ENCODE assay signal across 11 mouse cellular contexts in the genomic region with DNA sequence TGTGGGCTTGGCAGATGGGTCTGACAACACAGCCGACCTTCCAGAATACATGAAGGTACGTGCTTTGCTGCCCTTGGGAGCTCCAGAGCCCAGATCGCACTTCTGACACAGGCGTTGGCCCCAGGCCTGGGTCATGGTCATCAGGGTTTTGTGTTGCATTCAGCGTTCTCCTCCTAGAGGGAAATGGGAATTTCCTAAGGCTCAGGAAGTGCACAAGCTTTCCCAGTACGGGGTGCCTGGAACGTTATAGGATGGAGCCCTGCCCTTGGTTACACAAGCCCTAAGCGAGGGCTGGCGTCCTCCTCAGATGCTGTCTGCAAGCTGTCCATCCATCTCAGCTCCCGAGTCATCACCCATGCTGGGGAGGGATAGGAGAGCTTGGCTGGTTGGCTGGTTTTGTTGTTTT. TPM values are rescaled to one million over a fixed set of nuclear protein-coding genes. Genes with fewer than 3 reads are reported as not detected.
DNase-seq lines count a peak whose midpoint lies in the region; ATAC-seq and TF ChIP-seq lines count a peak whose summit lies in the region.
"Had no signal": no experiment of that assay in that cellular context is flagged by ENCODE, and none has a peak within 500 bp of the region (broad histone marks: within the 10 kb centered on the region; RNA-seq: fewer than 3 reads in every experiment).

No protein-coding gene starts in this region.

- 57% methylated on average over 10 of the region's 10 CpGs for WGBS in liver, adult 2 months
- 73% methylated on average over 10 of the region's 10 CpGs for WGBS in liver, embryonic 11.5 days

- peaks cover 2% of the 10 kb centered on the region; the same call in 1 of the 2 replicates for H3K36me3 ChIP-seq in liver, adult 2 months (ENCODE audit: control insufficient read depth, insufficient read depth, low read length)
- H3K36me3 ChIP-seq in liver, embryonic 11.5 days (ENCODE audit: control insufficient read depth, insufficient read depth, low read length), result no peaks in the 10 kb centered on the region

- TF ChIP-seq POLR2A in liver, adult 2 months (IDR thresholded peaks at IDR 0.05; ENCODE audit: extremely low read depth, insufficient read depth, low read length), result no peak

- peak overlapping the region; percentile 14 for H3K27ac ChIP-seq in liver, adult 2 months (replicated peaks; ENCODE audit: insufficient read depth, low read depth, low read length)
- no peak overlapping the region for H3K27ac ChIP-seq in liver, embryonic 11.5 days (ENCODE audit: low read depth, low read length)
- H3K27ac ChIP-seq: forebrain, embryonic 15.5 days; neural tube, embryonic 12.5 days had no signal

- H3K9me3 ChIP-seq in liver, embryonic 11.5 days (ENCODE audit: control insufficient read depth, low read length), result no peaks in the 10 kb centered on the region
- H3K9me3 ChIP-seq: forebrain, embryonic 15.5 days; neural tube, embryonic 12.5 days had no signal

- H3K4me2 ChIP-seq in liver, embryonic 11.5 days, result no peak overlapping the region
- H3K4me2 ChIP-seq: forebrain, embryonic 15.5 days; neural tube, embryonic 12.5 days had no signal

- H3K4me3 ChIP-seq in liver, adult 2 months (ENCODE audit: insufficient read depth, low read depth, low read length), result no peak overlapping the region
- H3K4me3 ChIP-seq in liver, embryonic 11.5 days (ENCODE audit: low read depth, low read length), result no peak overlapping the region
- H3K4me3 ChIP-seq: forebrain, embryonic 15.5 days; neural tube, embryonic 12.5 days had no signal

- no peak for ATAC-seq in liver, embryonic 11.5 days (replicated peaks; ENCODE audit: low FRiP score)
- no peak for ATAC-seq in erythroblast, adult 5-6 weeks (replicated peaks; ENCODE audit: low FRiP score, poor library complexity, severe bottlenecking)
- ATAC-seq: forebrain, embryonic 15.5 days had no signal

- H3K4me1 ChIP-seq in liver, adult 2 months (ENCODE audit: control insufficient read depth, insufficient read depth, low read length), result peaks cover 46% of the 10 kb centered on the region
- H3K4me1 ChIP-seq in liver, embryonic 11.5 days (replicated peaks; ENCODE audit: control insufficient read depth, insufficient read depth, low read length), result peaks cover 23% of the 10 kb centered on the region

- no peak for TF ChIP-seq CTCF in liver, adult 2 months (IDR thresholded peaks at IDR 0.05; ENCODE audit: low read depth, low read length)

- no peak overlapping the region for H3K9ac ChIP-seq in liver, adult 2 months (ENCODE audit: low read depth, low read length)
- H3K9ac ChIP-seq in liver, embryonic 11.5 days (ENCODE audit: low read depth, low read length), result no peak overlapping the region
- H3K9ac ChIP-seq: forebrain, embryonic 15.5 days; neural tube, embryonic 12.5 days had no signal

- no peaks in the 10 kb centered on the region for H3K27me3 ChIP-seq in liver, adult 2 months (ENCODE audit: control insufficient read depth, insufficient read depth, low read length)
- H3K27me3 ChIP-seq in liver, embryonic 11.5 days (replicated peaks; ENCODE audit: control insufficient read depth, insufficient read depth, low read length), result no peaks in the 10 kb centered on the region
- H3K27me3 ChIP-seq: forebrain, embryonic 15.5 days; neural tube, embryonic 12.5 days had no signal

- DNase-seq in adrenal gland, adult (ENCODE audit: inconsistent age in 2 of 2, low spot score in 1 of 2), result peak; percentile 66 to 87
- no peak for DNase-seq in adrenal gland, postnatal 4 days (ENCODE audit: low spot score in 2 of 2)
- no peak for DNase-seq in liver, adult 2 months (ENCODE audit: extremely low read depth, low read depth, low spot score)
- no peak for DNase-seq in liver, embryonic 11.5 days (ENCODE audit: low spot score)
- DNase-seq in gastrocnemius, postnatal 10 days, result peak; percentile 53
- peak; percentile 63 to 66 for DNase-seq in kidney, postnatal 36 days
- DNase-seq in right cerebral cortex, postnatal 10 days (ENCODE audit: low spot score in 2 of 2), result no peak
- DNase-seq: layer of hippocampus, adult 9-11 months had no signal

- peaks cover 51% of the 10 kb centered on the region for H3K79me2 ChIP-seq in liver, adult 2 months (ENCODE audit: control insufficient read depth, insufficient read depth, low read length)

RNA-seq across cellular contexts. Expression of gene Sh3bp5, which starts 23.2 kb away (rescaled TPM):
- total RNA-seq in adrenal gland, postnatal 4 days (2021), result 100 to 1,000 TPM; 136 to 140 TPM
- total RNA-seq in liver, adult 2 months (2014; rRNA removed), result 37.1 and 37.7 TPM in 2 replicates
- polyA plus RNA-seq in liver, adult 2 months (2012; rRNA removed), result 22.6 and 26.1 TPM in 2 replicates
- polyA plus RNA-seq in liver, embryonic 11.5 days (2014; fragmentation: Nextera tagmentation; extraction: Ambion mirVana), result 15.0 and 17.3 TPM in 2 replicates
- total RNA-seq in gastrocnemius, postnatal 10 days (2021), result 10 to 100 TPM; 76.2 to 81.0 TPM
- total RNA-seq in erythroblast, adult 5-6 weeks (2015; ENCODE audit: low replicate concordance), result 8.5 and 15.3 TPM in 2 replicates
- 8.1 and 11.1 TPM in 2 replicates for total RNA-seq in erythroblast, adult 5-6 weeks (2017; ENCODE audit: low replicate concordance)

Comparison
In these comparisons a context has a peak if more than half of its experiments do, and no peak if none do; other contexts are left out.
1. DNase-seq: peak in adrenal gland, adult (2 of 2), gastrocnemius, postnatal 10 days (single experiment) and kidney, postnatal 36 days (2 of 2); none in adrenal gland, postnatal 4 days (0 of 2), liver, adult 2 months (single experiment), liver, embryonic 11.5 days (single experiment) and right cerebral cortex, postnatal 10 days (0 of 2).